Mouse (Mus musculus) layer of hippocampus, postnatal 10 days (tissue): ENCODE measurements around the gene 1810049J17Rik. TPM values are rescaled to one million over a fixed set of nuclear protein-coding genes. Genes with fewer than 3 reads are reported as not detected.

Experiments
- DNase-seq, 2 experiments: peaks; one replicate each; pipeline ENCODE4 v3.0.0; 2021; ENCODE audit warnings: low spot score in 2 of 2
- total RNA-seq, 2 experiments: library from RNA; stranded (reverse); gene quantifications; 2 replicates each; pipeline ENCODE4 v1.2.3; 2021

The 1810049J17Rik gene
- total RNA-seq, 2 experiments from 2014 or later = 0.91 to 1.7 TPM

DNA sequence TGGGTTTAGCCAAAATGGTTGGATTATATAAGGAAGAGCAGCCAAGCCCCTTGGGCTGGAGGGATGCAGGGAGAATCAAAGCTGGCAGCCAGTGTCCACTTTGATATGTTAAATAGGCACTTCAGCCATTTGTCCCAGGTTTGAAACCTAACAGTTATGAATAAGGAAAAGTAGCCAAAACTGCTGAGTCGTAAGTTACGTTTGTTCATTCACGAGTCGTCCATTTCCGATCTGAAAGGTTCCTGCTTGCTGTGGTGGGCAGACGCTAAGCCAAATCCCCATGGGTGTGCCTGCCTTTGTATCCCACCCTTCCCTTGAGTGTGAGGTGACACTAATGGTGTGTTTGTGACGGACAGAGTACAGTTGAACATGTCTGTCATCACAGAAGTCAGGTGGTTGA is 10.2 kb downstream of the 1810049J17Rik start:
- DNase-seq = no peak

GRCm38 (mm10) chr15:12310676-12311075 is 11.0 kb downstream of the 1810049J17Rik start:
- DNase-seq = no peak

DNA sequence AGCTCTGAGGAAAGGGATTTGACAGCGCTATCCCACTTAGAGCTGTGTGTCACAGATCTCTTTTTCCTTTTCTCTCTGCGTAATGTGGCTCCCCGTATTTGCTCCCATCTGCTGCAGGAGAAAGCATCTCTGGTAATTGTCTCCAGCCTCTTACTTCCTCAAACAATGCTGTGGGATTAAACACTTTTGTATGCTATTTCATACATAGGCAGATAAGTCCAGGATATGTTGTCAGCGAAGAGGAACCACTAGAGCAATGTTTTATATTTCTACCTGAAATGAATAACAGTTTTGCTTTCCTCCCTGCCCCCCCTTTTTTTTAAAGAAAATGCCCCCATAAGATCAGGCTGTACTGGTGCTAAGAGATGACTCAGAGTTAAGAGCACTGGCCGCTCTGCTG is 13.2 kb downstream of the 1810049J17Rik start:
- DNase-seq = no peak

- no peak for DNase-seq
Measured at GRCm38 (mm10) chr15:12307114-12307513, 14.6 kb downstream of the 1810049J17Rik start.

DNA sequence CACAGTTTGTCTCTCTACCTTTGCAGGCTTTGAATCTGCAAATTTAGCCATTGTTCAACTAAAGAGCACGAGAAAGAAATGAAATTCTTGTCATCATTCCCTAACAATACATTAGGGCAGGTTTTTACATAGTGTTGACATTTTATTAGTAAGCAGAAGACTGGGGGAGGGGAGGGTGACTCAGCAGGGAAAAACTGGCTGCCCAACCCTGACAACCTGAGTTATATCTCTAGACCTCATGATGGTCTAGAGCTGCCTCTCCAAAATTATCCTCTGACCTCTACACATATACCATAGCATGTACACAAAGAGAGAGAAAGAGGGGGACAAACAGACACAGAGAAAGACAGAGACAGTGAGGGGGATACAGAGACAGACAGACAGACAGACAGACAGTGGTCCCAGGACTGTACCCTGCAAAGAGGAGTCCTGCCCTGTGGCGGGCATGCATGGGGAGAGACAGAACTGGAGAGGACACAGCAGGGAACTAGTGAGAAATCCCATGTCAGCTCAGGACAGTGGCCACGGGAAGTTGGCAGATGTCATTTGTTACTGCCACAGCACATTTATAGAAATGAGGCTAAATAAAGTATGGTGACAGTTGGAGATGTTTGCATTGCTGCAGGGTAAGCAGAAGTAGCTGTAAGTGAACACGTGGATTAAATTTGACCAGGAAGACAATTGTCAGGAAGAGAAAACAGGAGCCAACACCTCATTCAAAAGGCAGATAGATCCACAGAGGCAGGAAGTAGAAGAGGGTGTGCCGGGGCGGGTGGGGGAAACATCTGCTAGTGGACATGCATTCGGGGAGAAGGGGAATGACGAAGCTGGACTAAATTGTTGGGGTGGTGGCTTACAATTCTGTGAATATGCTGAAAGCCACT is 15.3 kb downstream of the 1810049J17Rik start:
- DNase-seq = no peak

GRCm38 (mm10) chr15:12301771-12302170 is 19.9 kb downstream of the 1810049J17Rik start:
- DNase-seq = no peak

GRCm38 (mm10) chr15:12298231-12298737 is 23.4 kb downstream of the 1810049J17Rik start:
- no peak for DNase-seq

- no peak for DNase-seq
Measured at GRCm38 (mm10) chr15:12296228-12296627, 25.5 kb downstream of the 1810049J17Rik start.

DNA sequence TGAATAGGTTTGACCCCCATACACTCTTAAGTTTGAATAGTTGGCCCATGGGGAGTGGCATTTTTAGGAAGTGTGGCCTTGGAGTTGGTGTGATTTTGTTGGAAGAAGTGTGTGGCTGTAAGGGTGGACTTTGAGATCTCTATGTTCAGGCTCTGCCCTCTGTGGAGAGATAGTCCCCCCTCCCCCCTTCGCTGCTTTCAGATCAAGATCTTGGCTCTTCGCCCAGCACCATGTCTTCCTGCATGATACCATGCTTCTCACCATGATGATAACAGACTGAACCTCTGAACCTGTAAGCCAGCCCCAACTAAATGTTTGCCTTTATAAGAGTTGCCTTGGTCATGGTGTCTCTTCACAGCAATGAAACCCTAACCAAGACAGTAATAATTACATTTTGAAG is 29.9 kb downstream of the 1810049J17Rik start:
- no peak for DNase-seq

GRCm38 (mm10) chr15:12290330-12290729 is 31.4 kb downstream of the 1810049J17Rik start:
- DNase-seq = no peak

- DNase-seq = no peak
Measured at GRCm38 (mm10) chr15:12285535-12285809, 36.2 kb downstream of the 1810049J17Rik start.

DNA sequence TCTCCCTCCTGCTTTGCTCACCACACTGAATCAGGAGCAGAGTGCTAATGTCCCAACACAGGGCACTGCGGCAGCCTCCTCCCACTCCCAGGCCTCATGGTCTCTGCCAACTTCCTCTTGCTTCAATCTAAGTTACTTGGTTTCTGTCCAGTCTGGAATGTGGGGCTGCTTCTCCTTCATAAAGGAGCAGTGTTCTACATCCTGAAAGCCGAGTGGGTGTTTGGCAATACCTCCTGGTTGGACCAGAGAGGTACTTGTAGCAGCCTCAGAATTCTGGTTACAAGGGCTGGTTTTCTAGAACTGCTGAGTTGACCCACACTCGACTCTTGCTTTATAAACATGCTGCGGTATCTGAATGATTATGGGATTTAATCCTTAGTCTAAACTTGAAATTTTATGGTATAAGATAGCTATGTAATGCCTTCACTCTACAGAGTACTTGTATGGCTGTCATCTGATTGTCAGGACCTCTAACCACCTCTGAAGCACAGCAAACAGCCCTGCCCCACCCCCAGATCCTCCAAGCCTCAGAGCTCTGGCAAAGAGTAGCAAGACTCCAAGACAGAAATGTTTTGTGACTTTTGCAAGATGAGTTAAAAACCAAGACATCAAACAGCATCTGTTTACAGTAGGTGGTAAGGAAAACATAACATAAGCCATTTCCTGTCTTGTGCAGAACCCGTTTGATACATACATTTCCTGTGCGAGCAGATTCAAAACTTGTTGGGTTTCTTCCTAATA is 36.7 kb downstream of the 1810049J17Rik start:
- peak in 1 of 2 experiments; percentile 35 for DNase-seq

GRCm38 (mm10) chr15:12279816-12280215 is 41.9 kb downstream of the 1810049J17Rik start:
- no peak for DNase-seq

- no peak for DNase-seq
Measured at GRCm38 (mm10) chr15:12275091-12275623, 46.5 kb downstream of the 1810049J17Rik start.

DNA sequence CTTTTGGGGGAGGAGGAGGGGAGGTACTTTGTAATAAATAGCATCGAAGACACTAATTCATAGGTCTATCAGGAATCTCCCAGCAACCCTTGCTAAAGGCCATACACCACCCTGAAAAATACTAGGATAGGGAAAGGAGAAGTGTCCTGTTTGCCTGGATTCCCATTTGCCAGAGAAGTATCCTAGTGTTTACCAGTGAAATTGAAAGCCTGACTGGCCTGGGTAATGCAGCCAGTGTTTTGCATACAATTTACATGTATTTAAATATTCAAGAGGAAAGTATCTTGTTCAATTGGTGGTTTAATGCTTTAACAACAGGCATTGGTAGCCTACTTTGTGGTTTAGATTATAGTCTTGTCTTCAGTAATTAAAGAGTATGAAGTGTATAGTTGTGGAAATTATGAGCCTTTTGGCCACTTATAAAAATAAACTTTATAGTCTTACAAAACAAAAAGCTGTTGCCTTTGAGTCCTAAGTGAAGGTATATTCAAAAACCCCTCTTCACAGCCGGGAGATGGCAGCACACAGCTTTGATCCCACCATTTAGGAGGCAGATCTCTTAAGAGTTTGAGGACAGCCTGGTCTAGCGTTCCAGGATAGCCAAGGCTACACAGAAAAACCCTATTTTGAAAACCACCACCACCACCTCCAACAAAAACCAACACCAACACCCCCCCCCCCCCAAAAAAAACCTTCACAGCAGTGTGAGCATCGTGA is 47.5 kb downstream of the 1810049J17Rik start:
- DNase-seq = no peak

DNA sequence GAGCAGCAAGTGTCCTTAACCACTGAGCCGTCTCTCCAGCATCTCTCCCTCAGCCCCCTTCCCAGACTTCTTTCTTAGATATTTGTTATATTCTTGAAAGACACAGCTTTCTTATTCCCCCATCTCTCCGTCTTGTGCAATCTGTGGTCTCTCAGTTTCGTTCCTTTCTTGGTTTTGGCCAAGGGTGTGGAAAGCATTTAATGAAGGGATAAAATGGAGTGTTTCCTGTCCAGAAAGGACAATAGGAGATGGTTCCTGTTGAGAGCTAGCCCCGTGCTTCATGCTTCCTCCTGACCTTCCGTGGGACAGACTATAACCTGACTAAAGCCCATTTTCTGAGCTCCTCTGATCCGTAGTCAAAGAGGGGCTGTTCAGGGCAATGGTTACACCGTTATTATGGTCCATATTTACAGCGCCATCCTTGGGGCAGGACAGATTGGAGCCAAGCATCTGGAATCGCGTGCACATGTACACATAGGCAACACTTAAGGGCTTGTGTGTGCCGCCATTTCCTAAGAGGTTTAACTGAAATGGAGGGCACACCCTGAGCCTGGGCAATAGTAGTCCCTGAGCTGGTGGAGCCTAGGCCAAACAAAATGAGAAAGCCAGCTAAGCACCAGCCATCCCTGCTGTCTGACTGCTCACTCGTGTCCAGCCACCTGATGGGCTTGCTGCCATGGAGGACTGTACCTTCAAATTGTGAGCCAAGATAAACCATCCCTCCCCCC is 48.2 kb downstream of the 1810049J17Rik start:
- DNase-seq = no peak
